Mouse (Mus musculus): ENCODE results near the gene Lrrc58. TPM values are rescaled to one million over a fixed set of nuclear protein-coding genes. Genes with fewer than 3 reads are reported as not detected.

Lrrc58 gene
- polyA plus RNA-seq, 1 experiment: 10.3 TPM

DNA sequence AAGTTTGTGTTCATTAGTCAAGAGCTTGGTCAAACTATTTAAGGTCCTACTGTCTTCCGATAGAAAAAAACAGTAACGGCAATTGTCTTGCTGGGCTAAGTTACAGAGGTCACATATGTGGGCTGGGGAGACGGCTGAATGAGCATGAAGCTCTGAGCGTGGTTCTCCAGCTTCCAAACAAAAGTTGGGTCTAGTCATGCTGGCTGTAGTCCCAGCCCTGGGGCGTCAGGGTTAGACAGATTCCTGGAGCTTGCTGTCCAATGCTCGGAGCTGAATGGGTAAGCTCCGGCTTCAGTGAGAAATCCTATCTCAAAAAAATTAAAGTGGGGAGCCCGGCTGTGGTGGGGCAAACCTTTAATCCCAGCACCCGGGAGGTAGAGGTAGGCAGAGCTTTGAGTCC is 14.9 kb upstream of the Lrrc58 start:
- TF ChIP-seq MAX (IDR thresholded peaks at IDR 0.05) (no peak), FOSL1 (IDR thresholded peaks at IDR 0.05; ENCODE audit: insufficient read depth, low read length, poor library complexity, severe bottlenecking) (no peak), CEBPB (IDR thresholded peaks at IDR 0.05; ENCODE audit: low read depth) (no peak), MYOD1 (IDR thresholded peaks at IDR 0.05; ENCODE audit: control insufficient read depth, insufficient read length, low read depth) (no peak), CTCF (IDR thresholded peaks at IDR 0.05; ENCODE audit: control insufficient read depth, insufficient read depth, insufficient read length) (no peak), USF1 (IDR thresholded peaks at IDR 0.05; ENCODE audit: low read depth) (no peak), MYOG (IDR thresholded peaks at IDR 0.05; ENCODE audit: control insufficient read depth, extremely low read depth, insufficient read length) (no peak)
- Histone ChIP-seq H3K27me3 (ENCODE audit: control insufficient read depth, insufficient read depth, insufficient read length) (no peaks in the 10 kb centered on the region), H3K4me3 (ENCODE audit: insufficient read depth, poor library complexity, severe bottlenecking) (no peak overlapping the region), H3K79me2 (ENCODE audit: control insufficient read depth, insufficient read depth) (no peaks in the 10 kb centered on the region), H3K36me3 (ENCODE audit: control insufficient read depth, insufficient read depth) (no peaks in the 10 kb centered on the region), H3ac (ENCODE audit: control insufficient read depth, insufficient read length, low read depth) (no peak overlapping the region), H3K79me3 (ENCODE audit: low read depth) (no peaks in the 10 kb centered on the region)

DNA sequence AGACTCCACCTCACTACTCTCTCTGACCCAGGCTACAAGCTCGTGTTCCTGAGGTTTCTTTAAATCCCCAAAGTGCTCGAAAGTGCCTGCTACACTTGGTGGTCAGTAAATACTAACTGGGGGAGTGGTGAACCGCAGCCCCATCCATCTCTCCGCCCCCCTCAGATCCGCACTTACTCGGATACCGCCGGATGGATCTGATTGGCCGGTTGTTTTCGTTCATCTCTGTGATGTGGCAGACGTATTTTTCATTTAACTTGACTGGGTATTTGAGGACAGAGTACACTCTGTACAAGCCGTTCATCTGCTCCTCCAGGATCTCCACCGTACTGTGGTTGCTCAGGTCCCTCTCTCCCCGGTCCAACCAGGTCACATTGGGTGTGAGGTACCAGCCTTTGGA is 14.1 kb upstream of the Lrrc58 start:
- Histone ChIP-seq H3K79me3 (ENCODE audit: low read depth) (no peaks in the 10 kb centered on the region), H3K4me3 (ENCODE audit: insufficient read depth, poor library complexity, severe bottlenecking) (no peak overlapping the region), H3ac (ENCODE audit: control insufficient read depth, insufficient read length, low read depth) (no peak overlapping the region), H3K79me2 (ENCODE audit: control insufficient read depth, insufficient read depth) (no peaks in the 10 kb centered on the region), H3K27me3 (ENCODE audit: control insufficient read depth, insufficient read depth, insufficient read length) (no peaks in the 10 kb centered on the region), H3K36me3 (ENCODE audit: control insufficient read depth, insufficient read depth) (no peaks in the 10 kb centered on the region)
- TF ChIP-seq FOSL1 (IDR thresholded peaks at IDR 0.05; ENCODE audit: insufficient read depth, low read length, poor library complexity, severe bottlenecking): no peak
- TF ChIP-seq CEBPB (IDR thresholded peaks at IDR 0.05; ENCODE audit: low read depth): no peak
- TF ChIP-seq CTCF (IDR thresholded peaks at IDR 0.05; ENCODE audit: control insufficient read depth, insufficient read depth, insufficient read length): no peak
- no peak for TF ChIP-seq USF1 (IDR thresholded peaks at IDR 0.05; ENCODE audit: low read depth)
- no peak for TF ChIP-seq MYOG (IDR thresholded peaks at IDR 0.05; ENCODE audit: control insufficient read depth, extremely low read depth, insufficient read length)
- TF ChIP-seq MAX (IDR thresholded peaks at IDR 0.05): no peak
- no peak for TF ChIP-seq MYOD1 (IDR thresholded peaks at IDR 0.05; ENCODE audit: control insufficient read depth, insufficient read length, low read depth)

DNA sequence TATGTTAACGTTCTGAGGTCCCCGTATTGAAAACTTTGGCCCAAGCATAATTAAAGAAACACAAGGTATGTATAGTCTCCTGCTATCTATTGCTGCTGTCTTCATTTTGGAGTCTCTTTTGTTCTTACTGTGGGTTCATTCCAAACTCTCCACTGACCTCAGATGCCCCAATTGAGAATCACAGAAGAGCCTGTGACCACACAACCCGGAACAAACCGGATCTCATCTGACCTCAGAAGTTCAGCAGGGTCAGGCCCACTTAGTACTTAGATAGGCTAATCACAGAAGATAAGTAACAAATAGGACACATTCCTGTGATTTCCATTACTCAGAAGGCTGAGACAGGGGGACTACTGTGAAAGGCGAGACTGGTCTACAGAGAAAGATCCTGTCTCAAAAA is 13.6 kb upstream of the Lrrc58 start:
- no peaks in the 10 kb centered on the region for H3K27me3 ChIP-seq (ENCODE audit: control insufficient read depth, insufficient read depth, insufficient read length)
- H3ac ChIP-seq (ENCODE audit: control insufficient read depth, insufficient read length, low read depth): no peak overlapping the region
- H3K79me2 ChIP-seq (ENCODE audit: control insufficient read depth, insufficient read depth): no peaks in the 10 kb centered on the region
- H3K36me3 ChIP-seq (ENCODE audit: control insufficient read depth, insufficient read depth): no peaks in the 10 kb centered on the region
- no peak overlapping the region for H3K4me3 ChIP-seq (ENCODE audit: insufficient read depth, poor library complexity, severe bottlenecking)
- TF ChIP-seq CEBPB (IDR thresholded peaks at IDR 0.05; ENCODE audit: low read depth): no peak
- TF ChIP-seq MYOG (IDR thresholded peaks at IDR 0.05; ENCODE audit: control insufficient read depth, extremely low read depth, insufficient read length): no peak
- no peak for TF ChIP-seq USF1 (IDR thresholded peaks at IDR 0.05; ENCODE audit: low read depth)
- no peak for TF ChIP-seq MAX (IDR thresholded peaks at IDR 0.05)
- H3K79me3 ChIP-seq (ENCODE audit: low read depth): no peaks in the 10 kb centered on the region

DNA sequence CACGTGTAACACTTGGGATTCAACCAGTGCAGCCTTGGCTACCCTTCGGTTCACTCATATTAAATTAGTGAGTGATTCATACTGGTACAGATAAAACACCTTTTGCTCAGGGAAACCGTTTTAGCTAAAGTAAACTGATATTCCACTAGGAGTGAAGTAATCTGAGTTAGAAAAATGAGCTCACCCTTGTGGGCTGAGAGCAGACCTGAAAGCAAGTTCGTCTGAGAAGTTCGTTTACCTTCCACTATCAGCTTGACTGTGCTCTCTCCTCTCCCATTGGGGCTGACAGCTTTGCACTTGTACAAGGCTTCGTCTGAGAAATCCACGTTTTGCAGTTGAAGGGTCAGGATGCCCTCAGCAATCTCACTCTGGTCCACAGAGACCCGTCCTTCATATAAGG is 12.6 kb upstream of the Lrrc58 start:
- Histone ChIP-seq H3K27me3 (ENCODE audit: control insufficient read depth, insufficient read depth, insufficient read length) (no peaks in the 10 kb centered on the region), H3K4me3 (ENCODE audit: insufficient read depth, poor library complexity, severe bottlenecking) (no peak overlapping the region), H3ac (ENCODE audit: control insufficient read depth, insufficient read length, low read depth) (no peak overlapping the region), H3K79me3 (ENCODE audit: low read depth) (no peaks in the 10 kb centered on the region), H3K36me3 (ENCODE audit: control insufficient read depth, insufficient read depth) (no peaks in the 10 kb centered on the region), H3K79me2 (ENCODE audit: control insufficient read depth, insufficient read depth) (no peaks in the 10 kb centered on the region)
- no peak for TF ChIP-seq CTCF (IDR thresholded peaks at IDR 0.05; ENCODE audit: control insufficient read depth, insufficient read depth, insufficient read length)
- no peak for TF ChIP-seq MYOG (IDR thresholded peaks at IDR 0.05; ENCODE audit: control insufficient read depth, extremely low read depth, insufficient read length)
- TF ChIP-seq MAX (IDR thresholded peaks at IDR 0.05): no peak
- no peak for TF ChIP-seq MYOD1 (IDR thresholded peaks at IDR 0.05; ENCODE audit: control insufficient read depth, insufficient read length, low read depth)
- no peak for TF ChIP-seq CEBPB (IDR thresholded peaks at IDR 0.05; ENCODE audit: low read depth)
- TF ChIP-seq USF1 (IDR thresholded peaks at IDR 0.05; ENCODE audit: low read depth): no peak

GRCm38 (mm10) chr16:37856327-37856726 is 11.9 kb upstream of the Lrrc58 start:
- TF ChIP-seq USF1 (IDR thresholded peaks at IDR 0.05; ENCODE audit: low read depth) (no peak), MAX (IDR thresholded peaks at IDR 0.05) (no peak), CEBPB (IDR thresholded peaks at IDR 0.05; ENCODE audit: low read depth) (no peak), MYOG (IDR thresholded peaks at IDR 0.05; ENCODE audit: control insufficient read depth, extremely low read depth, insufficient read length) (no peak), FOSL1 (IDR thresholded peaks at IDR 0.05; ENCODE audit: insufficient read depth, low read length, poor library complexity, severe bottlenecking) (no peak), MYOD1 (IDR thresholded peaks at IDR 0.05; ENCODE audit: control insufficient read depth, insufficient read length, low read depth) (no peak), CTCF (IDR thresholded peaks at IDR 0.05; ENCODE audit: control insufficient read depth, insufficient read depth, insufficient read length) (no peak)
- H3K27me3 ChIP-seq (ENCODE audit: control insufficient read depth, insufficient read depth, insufficient read length): no peaks in the 10 kb centered on the region
- H3K4me3 ChIP-seq (ENCODE audit: insufficient read depth, poor library complexity, severe bottlenecking): no peak overlapping the region
- H3ac ChIP-seq (ENCODE audit: control insufficient read depth, insufficient read length, low read depth): no peak overlapping the region
- no peaks in the 10 kb centered on the region for H3K79me2 ChIP-seq (ENCODE audit: control insufficient read depth, insufficient read depth)
- H3K79me3 ChIP-seq (ENCODE audit: low read depth): no peaks in the 10 kb centered on the region
- no peaks in the 10 kb centered on the region for H3K36me3 ChIP-seq (ENCODE audit: control insufficient read depth, insufficient read depth)

- Histone ChIP-seq H3K4me3 (ENCODE audit: insufficient read depth, poor library complexity, severe bottlenecking) (no peak overlapping the region), H3K36me3 (ENCODE audit: control insufficient read depth, insufficient read depth) (no peaks in the 10 kb centered on the region), H3ac (ENCODE audit: control insufficient read depth, insufficient read length, low read depth) (no peak overlapping the region), H3K27me3 (ENCODE audit: control insufficient read depth, insufficient read depth, insufficient read length) (no peaks in the 10 kb centered on the region), H3K79me3 (ENCODE audit: low read depth) (no peaks in the 10 kb centered on the region), H3K79me2 (ENCODE audit: control insufficient read depth, insufficient read depth) (no peaks in the 10 kb centered on the region)
- TF ChIP-seq CEBPB (IDR thresholded peaks at IDR 0.05; ENCODE audit: low read depth) (no peak), USF1 (IDR thresholded peaks at IDR 0.05; ENCODE audit: low read depth) (no peak), FOSL1 (IDR thresholded peaks at IDR 0.05; ENCODE audit: insufficient read depth, low read length, poor library complexity, severe bottlenecking) (no peak), MYOG (IDR thresholded peaks at IDR 0.05; ENCODE audit: control insufficient read depth, extremely low read depth, insufficient read length) (no peak), MYOD1 (IDR thresholded peaks at IDR 0.05; ENCODE audit: control insufficient read depth, insufficient read length, low read depth) (no peak), CTCF (IDR thresholded peaks at IDR 0.05; ENCODE audit: control insufficient read depth, insufficient read depth, insufficient read length) (no peak), MAX (IDR thresholded peaks at IDR 0.05) (no peak)
Observed at GRCm38 (mm10) chr16:37857495-37857894, 10.7 kb upstream of the Lrrc58 start.

Data from C2C12 (cell line).